Mouse (Mus musculus) cerebellum, adult (tissue): ENCODE measurements around the gene Ptprk.

Source experiments
- ATAC-seq: cut with Nextera tagmentation; 2 replicates; pipeline ENCODE4 v1.9.2; 2017; ENCODE audit warnings: mild to moderate bottlenecking, moderate library complexity, mixed read lengths; ENCODE audit not compliant: insufficient number of reproducible peaks, low FRiP score, low TSS enrichment

The Ptprk gene

GRCm38 (mm10) chr10:28513601-28514000 is 439.0 kb downstream of the Ptprk start:
- no peak for ATAC-seq

GRCm38 (mm10) chr10:28516147-28516546 is 441.5 kb downstream of the Ptprk start:
- no peak for ATAC-seq

GRCm38 (mm10) chr10:28518297-28518696 is 443.7 kb downstream of the Ptprk start:
- ATAC-seq = peak; percentile 62; the same call in 1 of the 2 replicates

GRCm38 (mm10) chr10:28519861-28520260 is 445.2 kb downstream of the Ptprk start:
- no peak for ATAC-seq

GRCm38 (mm10) chr10:28523992-28524735 is 449.5 kb downstream of the Ptprk start:
- ATAC-seq = no peak

- no peak for ATAC-seq
Observed at GRCm38 (mm10) chr10:28540595-28540994, 466.0 kb downstream of the Ptprk start.

GRCm38 (mm10) chr10:28542754-28543153 is 468.1 kb downstream of the Ptprk start:
- no peak for ATAC-seq

- ATAC-seq = no peak
Observed at GRCm38 (mm10) chr10:28550549-28550948, 475.9 kb downstream of the Ptprk start.

- ATAC-seq = no peak
Observed at GRCm38 (mm10) chr10:28552068-28552467, 477.4 kb downstream of the Ptprk start.

GRCm38 (mm10) chr10:28564110-28564674 is 489.6 kb downstream of the Ptprk start:
- no peak for ATAC-seq

- ATAC-seq = no peak
Observed at GRCm38 (mm10) chr10:28566378-28566777, 491.8 kb downstream of the Ptprk start.

- no peak for ATAC-seq
Observed at GRCm38 (mm10) chr10:28566828-28567227, 492.2 kb downstream of the Ptprk start.

- ATAC-seq = no peak
Observed at GRCm38 (mm10) chr10:28567441-28567840, 492.8 kb downstream of the Ptprk start.

GRCm38 (mm10) chr10:28568047-28568446 is 493.4 kb downstream of the Ptprk start:
- no peak for ATAC-seq

- ATAC-seq = no peak
Observed at GRCm38 (mm10) chr10:28579596-28579995, 505.0 kb downstream of the Ptprk start.

- no peak for ATAC-seq
Observed at GRCm38 (mm10) chr10:28586565-28587138, 512.0 kb downstream of the Ptprk start.

GRCm38 (mm10) chr10:28588401-28588800 is 513.8 kb downstream of the Ptprk start:
- no peak for ATAC-seq

- no peak for ATAC-seq
Observed at GRCm38 (mm10) chr10:28590822-28591221, 516.2 kb downstream of the Ptprk start.

- no peak for ATAC-seq
Observed at GRCm38 (mm10) chr10:28593566-28594292, 519.1 kb downstream of the Ptprk start.

- ATAC-seq = no peak
Observed at GRCm38 (mm10) chr10:28596897-28597296, 522.3 kb downstream of the Ptprk start.

GRCm38 (mm10) chr10:28609136-28609535 is 534.5 kb downstream of the Ptprk start:
- ATAC-seq = no peak
